Mouse (Mus musculus): ENCODE data around the gene Gmppa.

The Gmppa gene

GRCm38 (mm10) chr1:75412196-75412595 lies 23.5 kb upstream of the Gmppa start:
- Histone ChIP-seq H3K4me3 (replicated peaks; ENCODE audit: low read length) (no peak overlapping the region), H3K4me1 (replicated peaks; ENCODE audit: low read depth, low read length) (peaks cover 23% of the 10 kb centered on the region), H3K27me3 (ENCODE audit: insufficient read depth, low read length) (peaks cover 56% of the 10 kb centered on the region), H3K9me3 (ENCODE audit: low read length) (no peaks in the 10 kb centered on the region), H3K36me3 (ENCODE audit: insufficient read depth, low read length) (no peaks in the 10 kb centered on the region)
- no peak for TF ChIP-seq POU5F1 (IDR thresholded peaks at IDR 0.05; ENCODE audit: borderline replicate concordance, low read length)

GRCm38 (mm10) chr1:75413749-75414148 lies 22.0 kb upstream of the Gmppa start:
- Histone ChIP-seq H3K4me3 (replicated peaks; ENCODE audit: low read length) (no peak overlapping the region), H3K4me1 (replicated peaks; ENCODE audit: low read depth, low read length) (peaks cover 23% of the 10 kb centered on the region), H3K36me3 (ENCODE audit: insufficient read depth, low read length) (no peaks in the 10 kb centered on the region), H3K9me3 (ENCODE audit: low read length) (no peaks in the 10 kb centered on the region), H3K27me3 (ENCODE audit: insufficient read depth, low read length) (peaks cover 62% of the 10 kb centered on the region)
- TF ChIP-seq NANOG (IDR thresholded peaks at IDR 0.05; ENCODE audit: borderline replicate concordance, low read length) (no peak), CTCF (conservative IDR thresholded peaks at IDR 0.05; ENCODE audit: low read length) (peak; percentile 83)

- Histone ChIP-seq H3K4me1 (replicated peaks; ENCODE audit: low read depth, low read length) (peaks cover 39% of the 10 kb centered on the region), H3K36me3 (ENCODE audit: insufficient read depth, low read length) (no peaks in the 10 kb centered on the region), H3K27me3 (ENCODE audit: insufficient read depth, low read length) (peaks cover 84% of the 10 kb centered on the region), H3K9me3 (ENCODE audit: low read length) (no peaks in the 10 kb centered on the region), H3K4me3 (replicated peaks; ENCODE audit: low read length) (peak overlapping the region; percentile 72)
- TF ChIP-seq CTCF (conservative IDR thresholded peaks at IDR 0.05; ENCODE audit: low read length) (no peak), POU5F1 (IDR thresholded peaks at IDR 0.05; ENCODE audit: borderline replicate concordance, low read length) (no peak), NANOG (IDR thresholded peaks at IDR 0.05; ENCODE audit: borderline replicate concordance, low read length) (no peak)
Observed at GRCm38 (mm10) chr1:75421794-75422193, 13.9 kb upstream of the Gmppa start.

GRCm38 (mm10) chr1:75422216-75422822 lies 13.4 kb upstream of the Gmppa start:
- Histone ChIP-seq H3K4me3 (replicated peaks; ENCODE audit: low read length) (peak overlapping the region; percentile 72), H3K27me3 (ENCODE audit: insufficient read depth, low read length) (peaks cover 86% of the 10 kb centered on the region), H3K9me3 (ENCODE audit: low read length) (no peaks in the 10 kb centered on the region), H3K4me1 (replicated peaks; ENCODE audit: low read depth, low read length) (peaks cover 44% of the 10 kb centered on the region), H3K36me3 (ENCODE audit: insufficient read depth, low read length) (no peaks in the 10 kb centered on the region)
- no peak for TF ChIP-seq POU5F1 (IDR thresholded peaks at IDR 0.05; ENCODE audit: borderline replicate concordance, low read length)
- no peak for TF ChIP-seq CTCF (conservative IDR thresholded peaks at IDR 0.05; ENCODE audit: low read length)
- no peak for TF ChIP-seq NANOG (IDR thresholded peaks at IDR 0.05; ENCODE audit: borderline replicate concordance, low read length)

GRCm38 (mm10) chr1:75422823-75423471 lies 12.8 kb upstream of the Gmppa start:
- no peaks in the 10 kb centered on the region for H3K9me3 ChIP-seq (ENCODE audit: low read length)
- peak overlapping the region; percentile 72 for H3K4me3 ChIP-seq (replicated peaks; ENCODE audit: low read length)
- peaks cover 86% of the 10 kb centered on the region for H3K27me3 ChIP-seq (ENCODE audit: insufficient read depth, low read length)
- TF ChIP-seq POU5F1 (IDR thresholded peaks at IDR 0.05; ENCODE audit: borderline replicate concordance, low read length) (no peak), CTCF (conservative IDR thresholded peaks at IDR 0.05; ENCODE audit: low read length) (no peak), NANOG (IDR thresholded peaks at IDR 0.05; ENCODE audit: borderline replicate concordance, low read length) (no peak)
- no peaks in the 10 kb centered on the region for H3K36me3 ChIP-seq (ENCODE audit: insufficient read depth, low read length)
- peaks cover 51% of the 10 kb centered on the region for H3K4me1 ChIP-seq (replicated peaks; ENCODE audit: low read depth, low read length)

GRCm38 (mm10) chr1:75423780-75424390 lies 11.8 kb upstream of the Gmppa start:
- H3K4me3 ChIP-seq (replicated peaks; ENCODE audit: low read length): no peak overlapping the region
- H3K4me1 ChIP-seq (replicated peaks; ENCODE audit: low read depth, low read length): peaks cover 54% of the 10 kb centered on the region
- TF ChIP-seq NANOG (IDR thresholded peaks at IDR 0.05; ENCODE audit: borderline replicate concordance, low read length): no peak
- no peak for TF ChIP-seq POU5F1 (IDR thresholded peaks at IDR 0.05; ENCODE audit: borderline replicate concordance, low read length)
- TF ChIP-seq CTCF (conservative IDR thresholded peaks at IDR 0.05; ENCODE audit: low read length): no peak

GRCm38 (mm10) chr1:75425796-75426471 lies 9.8 kb upstream of the Gmppa start:
- H3K4me3 ChIP-seq (replicated peaks; ENCODE audit: low read length): no peak overlapping the region
- no peaks in the 10 kb centered on the region for H3K36me3 ChIP-seq (ENCODE audit: insufficient read depth, low read length)
- TF ChIP-seq CTCF (conservative IDR thresholded peaks at IDR 0.05; ENCODE audit: low read length): peak; percentile 99
- 0 out of 2 replicates have a peak, but pooled peaks have one; percentile 21 for TF ChIP-seq POU5F1 (IDR thresholded peaks at IDR 0.05; ENCODE audit: borderline replicate concordance, low read length)
- TF ChIP-seq NANOG (IDR thresholded peaks at IDR 0.05; ENCODE audit: borderline replicate concordance, low read length): no peak
- H3K9me3 ChIP-seq (ENCODE audit: low read length): no peaks in the 10 kb centered on the region
- peaks cover 57% of the 10 kb centered on the region for H3K4me1 ChIP-seq (replicated peaks; ENCODE audit: low read depth, low read length)
- peaks cover 90% of the 10 kb centered on the region for H3K27me3 ChIP-seq (ENCODE audit: insufficient read depth, low read length)

More at GRCm38 (mm10) chr1:75423780-75424390, 11.8 kb upstream of the Gmppa start:
- Histone ChIP-seq H3K36me3 (ENCODE audit: insufficient read depth, low read length) (no peaks in the 10 kb centered on the region), H3K9me3 (ENCODE audit: low read length) (no peaks in the 10 kb centered on the region), H3K27me3 (ENCODE audit: insufficient read depth, low read length) (peaks cover 86% of the 10 kb centered on the region)

- Histone ChIP-seq H3K27me3 (ENCODE audit: insufficient read depth, low read length) (no peaks in the 10 kb centered on the region), H3K4me3 (replicated peaks; ENCODE audit: low read length) (no peak overlapping the region), H3K9me3 (ENCODE audit: low read length) (no peaks in the 10 kb centered on the region), H3K4me1 (replicated peaks; ENCODE audit: low read depth, low read length) (peaks cover 61% of the 10 kb centered on the region), H3K36me3 (ENCODE audit: insufficient read depth, low read length) (peaks cover 43% of the 10 kb centered on the region)
- TF ChIP-seq POU5F1 (IDR thresholded peaks at IDR 0.05; ENCODE audit: borderline replicate concordance, low read length) (no peak), NANOG (IDR thresholded peaks at IDR 0.05; ENCODE audit: borderline replicate concordance, low read length) (no peak), CTCF (conservative IDR thresholded peaks at IDR 0.05; ENCODE audit: low read length) (no peak)
Observed at GRCm38 (mm10) chr1:75438782-75439181, 3.1 kb downstream of the Gmppa start.

Measured in E14TG2a.4 (cell line).